Mouse (Mus musculus) limb, embryonic 13.5 days (tissue): ENCODE results near the gene Scube1. TPM values are rescaled to one million over a fixed set of nuclear protein-coding genes. Genes with fewer than 3 reads are reported as not detected.

Experiments used
- polyA plus RNA-seq: library from polyadenylated mRNA; unstranded; fragments of >200 nt; fragmentation: Nextera tagmentation; extraction: Ambion mirVana; gene quantifications from 2 replicates; pipeline ENCODE4 v1.2.1, GENCODE M21; 2015

The Scube1 gene
- polyA plus RNA-seq, 1 experiment from 2014 or later: 22.0 TPM

Other genes with a start within 250 kb of the Scube1 start
- gene Ttll1, start 214.1 kb downstream of the Scube1 start, polyA plus RNA-seq: 23.4 and 25.1 TPM in 2 replicates
- 3.5 and 3.7 TPM in 2 replicates for gene Bik, start 198.2 kb downstream of the Scube1 start, polyA plus RNA-seq
- gene Tspo, start 161.4 kb downstream of the Scube1 start, polyA plus RNA-seq: 40.4 and 41.9 TPM in 2 replicates
- gene Mcat, start 161.2 kb downstream of the Scube1 start, polyA plus RNA-seq: 39.4 and 41.6 TPM in 2 replicates
- 39.7 and 43.4 TPM in 2 replicates for gene Ttll12, start 129.9 kb downstream of the Scube1 start, polyA plus RNA-seq
- 8.0 and 9.3 TPM in 2 replicates for gene Mpped1, start 54.4 kb upstream of the Scube1 start, polyA plus RNA-seq